Mouse (Mus musculus) cerebellum, adult 11 months (tissue): Measurements from ENCODE around the gene Hspb7.
A peak's percentile ranks its signal among the peaks of the same experiment; 100 is the strongest.

ENCODE experiments used
- DNase-seq: peaks from one replicate; pipeline ENCODE4 v3.0.0; 2022

The Hspb7 gene

DNA sequence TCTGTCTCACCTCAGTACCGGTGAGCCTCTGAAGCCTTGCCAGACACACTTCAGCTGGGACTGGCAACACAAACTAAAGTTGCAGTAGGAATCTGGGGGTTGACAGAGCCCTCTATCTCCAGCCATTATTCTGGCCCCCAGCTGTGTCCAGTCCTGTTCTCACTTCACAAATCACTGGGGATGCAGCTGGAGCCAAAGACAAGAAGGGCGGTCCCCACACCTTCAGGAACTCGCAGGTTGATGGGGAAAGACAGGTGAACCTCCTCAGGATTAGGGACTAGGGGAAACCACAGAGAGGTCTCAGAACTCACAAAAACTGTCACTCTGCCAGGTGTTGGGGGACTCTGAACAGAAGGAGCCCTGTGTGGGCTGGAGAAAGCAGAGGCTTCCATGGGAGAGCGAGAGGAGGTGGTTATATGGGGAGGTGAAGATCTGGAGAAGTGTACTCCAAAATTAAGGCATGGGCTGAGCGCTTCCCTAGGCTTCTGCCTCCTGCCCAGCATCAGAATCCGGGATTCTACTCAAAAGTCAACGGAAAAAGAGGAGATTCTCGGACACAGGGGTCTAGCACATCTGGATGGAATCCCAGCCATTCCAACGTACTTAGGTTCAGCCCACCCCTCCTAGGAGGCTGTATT is at the start of gene Hspb7:
Hspb7 (plus strand) TSS at position 588 of the 638 bp plus-strand sequence.
- no peak for DNase-seq

DNA sequence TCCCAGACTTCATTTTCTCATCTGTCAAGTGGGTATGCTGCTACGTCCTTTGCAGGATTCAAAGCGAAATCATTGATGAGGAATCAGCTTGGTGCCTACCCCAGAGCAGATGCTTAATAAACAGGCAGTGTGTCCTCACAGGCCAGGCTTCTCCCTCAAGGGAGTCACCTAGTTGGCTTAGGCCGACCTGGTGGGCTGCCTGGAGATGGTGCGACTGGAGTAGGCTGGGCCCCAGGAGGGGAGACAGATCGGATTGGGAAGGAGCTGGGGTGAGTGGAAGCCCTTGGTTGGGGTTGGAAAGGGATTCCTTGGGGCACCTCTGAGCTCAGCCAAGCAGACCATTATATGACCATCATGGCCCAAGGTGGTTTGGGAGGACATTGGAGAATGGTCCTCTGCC is 48.2 kb upstream of the Hspb7 start:
- no peak for DNase-seq

DNA sequence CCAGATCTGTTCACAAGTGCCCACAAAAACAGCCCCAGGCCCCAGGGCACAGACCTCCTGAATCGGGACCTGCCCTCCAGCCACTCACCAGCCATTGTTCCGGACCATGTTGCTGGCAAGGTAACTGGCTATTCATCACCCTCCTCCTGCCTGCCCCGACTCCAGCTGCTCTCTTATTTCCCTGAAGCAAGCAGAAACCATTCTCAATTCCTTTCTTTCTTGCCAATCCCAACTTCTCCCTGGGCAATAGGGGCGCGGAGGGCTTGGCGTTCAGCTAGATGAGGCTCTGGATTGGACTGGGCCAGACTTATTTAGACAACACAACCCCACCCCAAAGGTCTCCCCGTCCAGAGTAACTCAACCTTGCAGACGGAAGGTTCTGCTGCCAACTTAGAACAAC is 40.9 kb upstream of the Hspb7 start:
- no peak for DNase-seq

DNA sequence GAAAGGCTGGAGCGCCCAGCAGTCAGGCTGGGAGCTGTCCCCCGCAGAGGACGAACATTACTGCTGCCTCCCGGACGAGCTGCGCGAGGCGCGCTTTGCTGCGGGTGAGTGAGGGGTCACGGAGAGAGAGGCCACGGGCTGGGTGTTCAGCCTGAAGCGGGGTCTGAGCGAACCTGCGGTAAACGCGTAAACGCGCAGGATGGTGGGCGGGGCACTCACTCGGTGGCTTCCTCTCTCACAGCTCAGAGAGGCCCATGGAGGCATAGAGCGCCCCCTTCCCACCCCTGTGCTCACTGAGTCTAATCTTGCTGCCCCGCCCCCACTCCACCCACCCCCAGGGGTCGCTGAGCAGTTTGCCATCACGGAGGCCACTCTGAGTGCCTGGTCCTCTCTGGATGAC is 38.2 kb upstream of the Hspb7 start:
- DNase-seq: no peak

DNA sequence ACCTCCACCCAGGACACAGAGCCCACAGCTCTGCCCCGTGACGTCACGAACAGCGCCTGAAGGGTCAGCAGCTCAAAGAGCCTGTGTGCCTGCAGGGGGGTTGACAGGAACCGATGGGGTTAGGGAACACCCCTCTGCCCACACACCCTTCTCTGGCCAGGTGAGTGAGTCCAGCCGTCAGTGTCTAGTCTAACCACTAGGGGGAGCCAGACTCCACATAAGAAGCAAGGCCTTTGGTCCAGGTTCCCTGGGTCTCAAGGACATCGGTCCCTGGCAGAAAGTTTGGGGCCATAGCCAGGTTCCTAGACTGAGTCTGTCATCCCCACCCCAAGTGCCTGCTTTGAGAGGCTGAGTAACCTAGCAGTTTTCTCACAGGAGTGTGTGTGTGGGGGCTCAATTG is 35.3 kb upstream of the Hspb7 start:
- peak; percentile 31 for DNase-seq

DNA sequence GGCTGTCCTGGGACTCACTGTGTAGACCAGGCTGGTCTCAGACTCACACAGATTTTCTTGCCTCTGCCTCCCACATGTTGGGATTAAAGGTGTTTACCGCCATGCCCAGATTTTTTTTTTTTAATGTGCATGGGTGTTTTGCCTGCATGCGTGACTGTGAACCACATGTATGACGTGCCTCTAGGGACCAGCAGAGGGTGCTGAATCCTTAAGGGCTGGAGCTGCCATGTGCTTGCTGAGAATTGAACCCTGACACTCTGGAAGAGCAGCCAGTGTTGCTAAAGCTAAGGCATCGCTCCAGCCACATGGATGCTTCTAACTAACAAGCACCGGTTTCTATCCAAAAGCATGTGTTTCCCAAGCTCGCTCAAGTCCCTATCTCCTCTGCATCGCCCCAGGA is 34.4 kb upstream of the Hspb7 start:
- DNase-seq: no peak

DNA sequence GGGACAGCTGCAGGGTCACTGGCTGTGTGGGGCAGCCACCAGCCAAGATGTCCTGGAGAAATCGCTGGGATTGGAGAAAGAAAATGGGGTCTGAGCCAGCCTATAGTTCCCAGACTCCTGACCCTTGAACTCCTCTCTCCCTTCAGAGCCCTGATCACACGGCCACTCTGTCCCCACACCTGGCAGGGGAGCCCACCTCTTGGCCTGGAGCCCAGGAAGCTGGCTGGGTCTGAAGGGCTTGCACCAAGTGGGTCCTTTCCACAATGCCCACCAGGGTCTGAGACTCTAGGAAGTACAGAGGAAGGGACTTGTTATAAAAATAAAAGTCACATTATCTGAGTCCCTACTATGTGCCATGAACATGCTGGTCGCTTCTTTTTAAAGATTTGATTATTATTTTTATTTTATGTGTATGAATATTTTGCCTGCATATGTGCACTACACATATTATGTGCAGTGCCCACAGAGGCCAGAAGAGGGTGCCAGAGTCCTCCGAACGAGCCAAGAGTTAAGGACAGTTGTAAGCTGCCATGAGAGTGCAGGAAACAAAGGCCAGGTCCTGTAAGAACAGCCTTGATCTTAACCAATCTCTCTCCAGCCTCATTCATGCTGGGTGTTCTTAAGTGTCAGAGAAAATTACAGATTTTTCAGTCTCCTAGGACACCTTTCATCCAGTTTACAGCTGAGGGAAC is 33.3 kb upstream of the Hspb7 start:
- peak; percentile 38 for DNase-seq

DNA sequence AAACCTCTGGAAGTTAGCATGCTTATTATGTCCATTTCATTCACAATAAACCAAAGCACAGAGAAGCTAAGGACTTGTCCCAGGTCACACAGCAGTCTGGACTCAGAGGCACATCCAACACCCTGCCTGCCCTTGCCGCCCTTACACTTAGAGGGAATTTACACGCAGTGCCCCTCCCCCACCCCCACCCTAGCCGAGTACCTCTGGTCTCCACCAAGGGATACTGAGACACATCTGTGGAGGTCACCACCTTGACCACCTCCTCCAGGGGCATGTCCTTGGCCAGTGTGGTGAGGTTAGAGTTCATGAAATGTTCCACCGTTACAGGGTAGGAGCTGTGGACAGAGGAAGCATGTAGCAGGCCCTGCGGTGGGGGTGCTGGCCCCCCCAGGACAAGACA is 32.6 kb upstream of the Hspb7 start:
- DNase-seq: no peak

DNA sequence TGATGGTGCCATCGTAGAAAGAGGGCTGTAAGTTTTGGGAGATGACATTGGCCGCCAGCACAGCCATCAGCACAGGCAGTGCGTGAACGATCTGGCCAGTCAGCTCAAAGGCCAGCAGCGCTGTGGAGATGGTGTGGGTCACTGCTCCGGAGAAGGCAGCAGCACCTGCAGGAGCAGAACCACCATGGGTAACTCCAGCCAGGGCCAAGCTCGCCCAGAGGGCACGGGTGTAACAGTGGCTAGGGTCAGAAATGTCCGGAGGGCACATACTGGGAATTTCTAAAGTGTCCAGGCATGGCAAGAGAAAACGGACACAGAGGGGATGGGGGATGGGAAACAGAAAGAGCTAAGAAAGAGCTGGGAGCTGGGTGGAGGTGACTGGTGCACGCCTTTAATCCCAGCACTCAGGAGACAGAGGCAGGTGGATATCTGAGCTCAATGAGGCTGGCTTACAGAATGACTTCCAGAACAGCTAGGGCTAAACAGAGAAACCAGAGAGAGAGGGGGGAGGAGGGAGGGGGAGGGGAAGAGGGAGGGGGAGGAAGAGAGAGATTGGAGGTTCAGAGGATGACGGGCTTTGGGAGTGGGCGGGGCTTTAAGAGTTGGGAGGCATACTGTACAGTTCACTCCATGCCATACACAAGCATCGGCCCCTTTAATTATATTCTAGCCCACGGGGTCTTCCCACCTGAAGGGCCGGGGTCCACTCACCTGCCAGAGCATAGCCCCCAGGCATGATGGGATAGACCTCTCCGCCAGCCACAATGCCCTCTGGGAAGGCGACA is 31.0 kb upstream of the Hspb7 start:
- DNase-seq: no peak

DNA sequence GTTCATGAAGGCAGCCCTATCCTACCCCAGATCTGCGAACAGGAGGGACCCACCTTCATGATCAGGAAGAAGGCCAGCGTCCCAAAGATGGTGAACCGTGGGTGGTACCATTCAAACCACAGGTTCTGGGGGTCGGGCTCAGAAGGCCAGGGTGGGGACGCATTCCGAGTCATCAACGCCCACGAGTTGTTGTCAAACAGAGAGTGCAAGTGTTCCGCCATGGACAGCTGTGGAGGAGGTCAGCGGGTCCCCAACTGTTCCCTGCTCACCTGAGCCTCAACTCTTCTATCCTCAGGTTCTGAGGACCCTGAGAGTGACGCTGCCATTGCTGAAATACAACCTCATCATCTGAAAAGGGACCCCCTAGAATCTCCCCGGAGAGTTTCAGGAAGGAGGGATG is 29.3 kb upstream of the Hspb7 start:
- no peak for DNase-seq

DNA sequence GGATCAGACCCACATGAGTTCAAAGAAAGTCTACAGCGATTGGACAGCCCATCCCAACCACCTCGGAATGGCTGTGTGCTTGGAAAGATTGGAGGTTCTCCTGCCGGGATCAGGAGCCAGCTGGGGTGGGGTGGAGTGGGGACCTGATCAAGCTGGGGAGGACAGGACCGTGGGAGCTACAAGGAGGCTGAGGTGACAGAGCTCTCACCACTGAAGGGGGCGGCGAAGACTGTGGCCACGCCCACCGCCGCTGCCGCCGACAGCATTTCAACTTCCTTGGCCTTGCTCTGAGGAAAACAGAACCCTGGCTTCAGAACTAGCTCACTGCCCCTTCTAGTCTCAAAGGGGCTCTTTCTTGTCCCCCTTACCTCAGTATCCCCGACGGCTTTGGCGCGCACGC is 25.8 kb upstream of the Hspb7 start:
- no peak for DNase-seq

DNA sequence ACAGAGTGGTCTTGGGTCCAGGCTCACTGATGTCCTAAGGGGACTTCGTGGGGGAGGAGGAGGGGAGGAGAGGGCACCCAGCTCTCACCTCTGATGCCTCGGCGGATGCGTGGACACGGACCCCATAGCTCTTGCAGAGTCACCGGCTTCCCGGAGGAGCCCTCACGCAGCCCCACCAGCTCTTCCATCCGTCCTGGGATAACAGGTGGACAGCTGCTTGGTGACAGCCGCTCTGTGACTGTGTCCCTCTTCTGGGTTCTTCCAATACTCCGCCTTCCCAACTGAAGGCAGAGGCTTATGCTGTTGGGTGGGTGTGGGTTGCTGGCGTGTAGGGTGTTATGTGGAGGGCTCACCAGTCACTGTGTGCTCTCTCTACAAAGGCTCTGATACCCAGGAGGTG is 22.7 kb upstream of the Hspb7 start:
- DNase-seq: no peak

DNA sequence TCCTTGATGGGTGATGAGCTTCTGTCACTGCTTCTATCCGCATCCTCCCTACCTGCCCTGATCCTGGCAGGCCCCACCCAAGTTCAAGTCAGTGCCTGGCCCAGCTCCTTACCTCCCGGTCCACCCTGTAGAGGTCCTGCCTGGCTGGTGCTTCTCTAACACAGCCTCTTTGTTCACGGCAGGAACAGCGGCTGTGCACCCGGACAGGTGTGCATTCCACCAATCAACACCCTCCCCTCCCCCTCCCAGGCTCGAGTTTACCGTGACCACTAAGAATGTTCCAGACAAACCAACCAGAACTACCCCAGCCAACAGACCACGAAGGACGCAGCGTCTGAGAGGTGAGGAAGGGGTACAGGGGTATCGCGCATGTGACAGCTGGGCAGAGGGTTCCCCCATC is 22.0 kb upstream of the Hspb7 start, which contains the start of gene Clcnka:
Clcnka (minus strand) TSS at position 180 of the 400 bp plus-strand sequence.
- no peak for DNase-seq

DNA sequence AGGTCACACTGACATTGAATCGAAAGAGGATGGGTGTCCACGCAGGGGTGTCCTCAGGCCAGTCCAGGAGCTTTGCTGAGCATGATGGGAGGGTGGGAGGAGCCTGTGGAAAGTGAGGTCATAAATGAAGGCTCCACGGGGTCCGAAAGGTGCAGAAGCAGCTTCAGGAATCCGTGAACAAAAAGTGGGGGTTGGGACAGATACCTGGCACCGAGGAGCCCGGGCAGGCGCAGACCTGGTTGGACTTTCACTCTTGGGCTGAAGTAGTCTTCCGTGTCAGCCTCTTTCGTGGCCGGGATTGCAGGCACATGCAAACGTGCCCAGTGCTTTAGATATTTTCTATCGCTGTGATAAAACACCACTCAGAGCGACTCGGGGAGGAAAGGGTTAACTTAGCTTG is 20.4 kb upstream of the Hspb7 start:
- no peak for DNase-seq

DNA sequence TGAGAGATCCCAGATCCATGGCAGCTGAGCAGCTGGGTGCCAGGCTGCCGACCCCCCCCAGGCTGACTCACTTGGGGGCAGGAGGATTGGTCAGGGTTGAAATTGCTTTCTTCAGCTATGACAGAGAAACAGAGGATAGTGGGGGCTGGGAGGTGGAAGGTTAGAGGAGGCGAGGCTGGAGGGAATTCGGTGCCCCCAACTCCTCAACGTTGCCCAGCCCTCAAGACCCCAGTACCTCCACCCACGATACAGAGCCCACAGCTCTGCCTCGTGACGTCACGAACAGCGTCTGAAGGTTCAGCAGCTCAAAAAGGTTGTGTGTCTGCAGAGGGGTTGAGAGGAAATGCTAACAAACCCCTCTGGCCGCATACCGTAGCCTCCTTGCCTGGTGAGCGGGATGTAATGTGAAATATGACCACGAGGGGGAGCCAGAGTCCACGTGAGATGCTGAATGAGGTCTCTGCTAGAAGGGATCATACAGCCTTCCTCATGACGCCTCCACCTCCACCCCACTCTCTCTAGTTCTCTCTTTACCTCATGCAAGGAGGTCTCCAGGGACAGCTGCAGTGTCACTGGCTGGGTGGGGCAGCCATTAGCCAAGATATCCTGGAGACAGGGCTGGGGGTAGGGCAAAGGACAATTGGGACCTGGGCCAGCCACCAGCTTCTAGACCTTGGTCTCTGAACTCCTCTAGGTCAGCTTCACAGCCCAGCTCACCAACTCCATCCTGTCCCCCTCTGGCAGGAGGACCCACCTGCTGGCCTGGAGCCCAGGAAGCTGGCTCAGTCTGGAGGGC is 15.9 kb upstream of the Hspb7 start:
- peak; percentile 79 for DNase-seq

DNA sequence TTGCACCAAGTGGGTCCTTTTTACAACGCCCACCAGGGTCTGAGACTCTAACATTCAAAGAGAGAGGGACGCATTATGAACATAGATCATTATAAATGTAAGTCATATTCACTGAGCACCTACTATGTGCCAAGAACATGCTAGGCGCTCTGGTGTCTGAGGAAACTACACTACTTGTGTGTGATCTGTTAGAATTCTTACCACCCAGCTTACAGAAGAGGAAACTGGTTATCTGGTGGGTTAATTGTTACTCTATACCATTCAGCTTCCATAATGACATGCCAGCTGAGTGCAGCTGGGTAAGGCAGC is 15.3 kb upstream of the Hspb7 start:
- no peak for DNase-seq

DNA sequence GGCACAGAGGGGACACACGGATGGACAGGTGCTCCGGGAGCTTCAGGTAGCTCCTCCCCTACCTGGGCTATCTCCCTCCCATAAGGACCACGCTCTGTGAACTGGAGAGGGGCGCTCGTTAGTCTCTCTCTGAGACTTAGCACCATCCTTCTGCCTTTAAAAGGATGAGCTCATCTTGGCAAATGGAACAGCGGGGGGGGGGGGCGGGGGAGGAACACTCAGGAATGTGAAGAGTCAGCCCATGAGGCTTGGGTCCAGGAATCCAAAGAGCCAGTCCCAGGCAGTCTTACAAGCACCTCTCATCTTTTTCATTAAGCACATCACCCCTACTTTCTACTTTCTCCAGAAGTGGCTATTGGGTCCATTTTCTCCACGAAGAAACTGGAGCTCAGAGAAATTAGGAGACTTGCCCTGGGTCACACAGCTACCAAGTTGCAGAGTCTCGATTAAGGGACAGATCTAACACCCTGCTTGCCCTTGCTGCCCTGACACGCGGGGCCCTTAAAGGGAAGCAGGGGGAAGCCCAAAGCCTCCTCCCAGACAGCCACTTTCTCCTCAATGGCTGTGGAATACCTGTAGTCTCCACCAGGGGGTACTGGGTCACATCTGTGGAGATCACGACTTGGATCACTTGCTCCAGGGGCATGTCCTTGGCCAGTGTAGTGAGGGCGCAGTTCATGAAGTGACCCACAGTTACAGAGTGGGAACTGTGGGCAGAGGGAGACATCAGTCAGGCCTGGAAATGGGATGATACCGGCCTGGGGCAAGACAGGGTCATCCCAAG is 13.9 kb upstream of the Hspb7 start:
- no peak for DNase-seq

DNA sequence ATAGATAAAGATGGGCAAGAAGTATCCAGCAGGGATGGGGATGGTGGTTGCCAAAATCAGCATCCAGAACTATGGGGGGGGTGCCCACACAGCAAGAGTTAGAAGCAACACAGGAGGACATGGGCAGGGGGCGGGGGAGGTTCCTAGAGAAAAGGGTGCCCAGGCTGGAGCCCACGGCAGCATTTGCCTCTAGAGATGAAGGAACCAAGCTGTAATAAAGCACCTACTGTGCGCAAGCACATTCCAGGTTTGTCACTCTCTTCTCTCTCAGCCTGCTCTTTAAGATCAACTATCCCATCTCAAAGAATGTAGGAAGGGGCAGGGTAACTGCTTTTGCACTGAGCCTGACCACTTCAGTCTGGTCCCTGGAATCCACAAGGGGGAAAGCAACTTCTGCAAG is 12.0 kb upstream of the Hspb7 start:
- DNase-seq: no peak

DNA sequence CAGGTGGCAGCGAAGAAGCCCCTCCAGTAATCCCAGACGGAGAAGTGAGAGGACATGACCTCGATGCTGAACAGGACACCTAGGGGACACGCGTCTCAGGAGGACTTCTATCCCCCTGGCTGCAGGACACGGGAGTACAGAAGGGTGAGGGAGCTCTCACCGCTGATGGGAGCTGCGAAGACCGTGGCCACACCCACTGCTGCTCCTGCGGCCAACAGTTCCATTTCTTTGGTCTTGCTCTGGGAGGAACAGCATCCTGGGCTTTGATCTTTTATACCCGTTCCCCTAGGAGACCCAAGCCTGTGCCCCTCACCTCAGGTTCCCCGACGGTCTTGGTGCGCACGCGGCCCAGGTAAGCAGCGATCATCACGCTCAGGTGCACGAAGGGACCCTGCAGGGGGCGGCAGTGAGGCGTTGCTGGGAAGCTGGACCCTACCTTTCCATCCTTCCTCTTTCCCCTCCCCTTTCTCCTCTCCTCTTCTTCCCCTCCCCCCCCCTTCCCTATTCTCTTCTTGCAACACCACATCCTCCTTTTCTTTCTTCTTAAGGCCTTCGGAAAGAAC is 9.1 kb upstream of the Hspb7 start:
- no peak for DNase-seq

DNA sequence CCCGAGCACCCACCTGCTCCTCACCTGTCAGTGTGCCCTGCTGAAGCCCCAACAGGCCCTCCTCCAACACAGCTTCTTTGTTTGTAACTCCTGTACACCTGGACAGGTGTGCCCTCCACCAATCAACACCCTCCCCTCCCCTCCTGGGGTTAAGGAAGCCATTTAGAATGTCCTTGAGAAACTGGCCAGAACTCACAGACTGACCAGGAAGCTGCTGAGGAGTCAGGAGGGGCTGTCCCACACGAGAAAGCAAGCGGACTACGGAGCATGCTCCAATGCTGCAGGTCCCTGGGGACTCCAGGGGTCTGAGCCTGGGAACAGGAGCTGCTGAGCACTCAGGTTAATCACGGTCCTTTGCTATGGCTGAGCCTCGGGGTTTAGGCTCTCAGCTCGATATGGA is 4.7 kb upstream of the Hspb7 start, which contains the start of gene Clcnkb:
Clcnkb (minus strand) TSS at position 91 of the 400 bp plus-strand sequence.
- no peak for DNase-seq

DNA sequence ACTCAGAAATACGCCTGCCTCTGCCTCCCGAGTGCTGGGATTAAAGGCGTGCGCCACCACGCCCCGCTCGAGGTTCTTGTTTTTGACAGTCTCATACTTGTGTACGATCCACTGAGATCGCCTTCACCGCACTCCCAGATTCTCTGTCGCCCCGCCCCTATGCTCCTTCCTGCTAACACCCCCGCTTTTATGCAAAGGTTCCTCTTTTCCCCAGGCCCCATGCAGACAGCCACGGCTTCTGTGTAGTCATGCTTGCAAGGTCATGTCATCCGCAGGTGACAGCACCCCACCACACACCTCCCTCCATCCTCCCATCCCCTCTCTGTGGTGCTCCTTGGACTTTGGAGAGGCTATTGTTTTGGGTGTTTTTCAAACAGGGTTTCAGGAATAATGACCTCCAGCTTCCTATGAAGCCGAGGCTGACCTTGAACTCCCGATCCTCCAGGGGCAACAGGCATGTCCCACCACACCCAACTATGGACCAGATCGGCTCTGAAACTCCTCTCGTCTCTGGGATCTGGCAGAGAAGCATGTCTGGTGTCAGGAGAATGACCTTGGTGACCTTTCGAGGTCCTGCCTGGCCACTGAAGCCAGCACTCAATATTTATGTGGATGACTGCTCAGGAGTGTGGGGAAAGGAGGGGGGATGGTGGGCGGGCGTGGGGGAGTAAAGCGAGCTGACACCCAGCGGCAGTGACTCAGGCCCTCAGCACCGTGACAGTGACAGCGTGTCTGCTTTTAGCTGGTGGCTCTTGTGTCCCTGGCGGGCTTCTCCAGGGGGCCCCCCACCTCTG is 984 bp upstream of the Hspb7 start:
- DNase-seq: no peak
